Mouse (Mus musculus) liver, embryonic 14.5 days (tissue): ENCODE data around the gene Slc37a1. TPM values are rescaled to one million over a fixed set of nuclear protein-coding genes. Genes with fewer than 3 reads are reported as not detected.
A peak's percentile ranks its signal among the peaks of the same experiment; 100 is the strongest.

Experiments used
- ATAC-seq: fragments of 200-750 bp; cut with Nextera tagmentation; 2 replicates; pipeline ENCODE4 v1.8.0; 2017; ENCODE audit warnings: moderate number of reproducible peaks, mild to moderate bottlenecking, moderate library complexity; ENCODE audit not compliant: insufficient read depth
- DNase-seq, 3 experiments: peaks; one replicate each; pipeline ENCODE4 v3.0.0-alpha.2; 2012 to 2013; ENCODE audit warnings: low read depth in 3 of 3, low spot score in 3 of 3
- H3K27ac ChIP-seq: fragments of 300-500 bp; sonication (generic); 2 replicates; pipeline ENCODE4 v1.5.1; 2014; ENCODE audit warnings: moderate library complexity, mild to moderate bottlenecking, control low read depth, inconsistent platforms
- H3K27me3 ChIP-seq: fragments of 300-500 bp; sonication (generic); 2 replicates; pipeline ENCODE4 v1.6.1; 2014; ENCODE audit warnings: mild to moderate bottlenecking, low read length, moderate library complexity; ENCODE audit not compliant: control insufficient read depth, insufficient read depth
- H3K36me3 ChIP-seq: fragments of 300-500 bp; sonication (generic); replicated peaks from 2 replicates; pipeline ENCODE4 v1.6.1; 2014; ENCODE audit warnings: low read depth; ENCODE audit not compliant: control insufficient read depth, insufficient read depth
- H3K4me1 ChIP-seq, 2 experiments: fragments of 200-500 bp in 1 of 2; fragments of 300-500 bp in 1 of 2; sonication (generic) in 1 of 2; replicated peaks; 2 replicates each; pipeline ENCODE4 v1.6.1; 2012 to 2014; ENCODE audit warnings: antibody characterized with exemption in 1 of 2, inconsistent platforms in 1 of 2, low read length in 1 of 2; ENCODE audit not compliant: control insufficient read depth in 2 of 2, insufficient read depth in 2 of 2
- H3K4me2 ChIP-seq: fragments of 300-500 bp; sonication (generic); 2 replicates; pipeline ENCODE4 v1.6.1; 2014; ENCODE audit warnings: low read depth, mild to moderate bottlenecking, control low read depth, moderate library complexity
- H3K4me3 ChIP-seq, 2 experiments: fragments of 200-500 bp in 1 of 2; fragments of 300-500 bp in 1 of 2; sonication (generic) in 1 of 2; 2 replicates each; pipeline ENCODE4 v1.5.1; 2012 to 2014; ENCODE audit warnings: low read depth in 2 of 2, low read length in 2 of 2, mild to moderate bottlenecking in 2 of 2, control low read depth in 1 of 2, inconsistent platforms in 1 of 2, moderate library complexity in 1 of 2; ENCODE audit not compliant: insufficient read depth in 1 of 2
- H3K9ac ChIP-seq: fragments of 300-500 bp; sonication (generic); replicated peaks from 2 replicates; pipeline ENCODE4 v1.6.1; 2014; ENCODE audit warnings: mild to moderate bottlenecking, control low read depth, moderate library complexity
- H3K9me3 ChIP-seq: fragments of 300-500 bp; sonication (generic); 2 replicates; pipeline ENCODE4 v1.6.1; 2016; ENCODE audit warnings: low read length, mixed read lengths; ENCODE audit not compliant: control insufficient read depth
- CTCF ChIP-seq: IDR thresholded peaks from 2 replicates; pipeline ENCODE4 v1.5.1; 2016; ENCODE audit warnings: antibody characterized with exemption, low read depth, control low read depth
- EP300 ChIP-seq: IDR thresholded peaks from 2 replicates; pipeline ENCODE4 v1.6.1; 2016; ENCODE audit warnings: antibody characterized with exemption, low read depth
- WGBS: fragments of 180-500 bp; shearing (Covaris S2); extraction: QIAGEN DNeasy Blood & Tissue Kit; methylation state at CpG from one replicate; pipeline ENCODE4 v1.1.7; 2014; ENCODE audit not compliant: insufficient replicate concordance; 5-methylcytosine and 5-hydroxymethylcytosine counted together
- polyA plus RNA-seq, 2 experiments: library from polyadenylated mRNA; depleted of rRNA in 1 of 2; stranded (reverse) in 1 of 2; unstranded in 1 of 2; fragments of >200 nt; fragmentation: Nextera tagmentation in 1 of 2; extraction: Ambion mirVana in 1 of 2; gene quantifications; 2 replicates each; pipeline versions ENCODE4 v1.2.1 to v1.2.3; 2012 to 2014

Slc37a1 gene
- polyA plus RNA-seq, 2 experiments = 1.2 to 1.9 TPM

GRCm38 (mm10) chr17:31315046-31315792 lies 28.6 kb downstream of the Slc37a1 start:
- no peaks in the 10 kb centered on the region for H3K27me3 ChIP-seq
- DNase-seq (no peak), ATAC-seq (no peak)
- WGBS = 61% methylated on average over 13 of the region's 13 CpGs
- TF ChIP-seq CTCF (no peak), EP300 (no peak)
- H3K4me1 ChIP-seq = no peaks in the 10 kb centered on the region
- no peaks in the 10 kb centered on the region for H3K9me3 ChIP-seq
- H3K4me3 ChIP-seq = no peak overlapping the region
- no peak overlapping the region for H3K4me2 ChIP-seq
- H3K36me3 ChIP-seq = no peaks in the 10 kb centered on the region
- no peak overlapping the region for H3K9ac ChIP-seq
- no peak overlapping the region for H3K27ac ChIP-seq

- no peaks in the 10 kb centered on the region for H3K4me1 ChIP-seq
- H3K27ac ChIP-seq = no peak overlapping the region
- DNase-seq (no peak), ATAC-seq (no peak)
- no peak overlapping the region for H3K9ac ChIP-seq
- H3K4me3 ChIP-seq = no peak overlapping the region
- H3K36me3 ChIP-seq = no peaks in the 10 kb centered on the region
- 71% methylated on average over 6 of the region's 6 CpGs for WGBS
- H3K4me2 ChIP-seq = no peak overlapping the region
- TF ChIP-seq CTCF (no peak), EP300 (no peak)
- H3K27me3 ChIP-seq = no peaks in the 10 kb centered on the region
- no peaks in the 10 kb centered on the region for H3K9me3 ChIP-seq
Measured at GRCm38 (mm10) chr17:31315993-31316392, 29.4 kb downstream of the Slc37a1 start.

GRCm38 (mm10) chr17:31316998-31317397 lies 30.4 kb downstream of the Slc37a1 start:
- H3K4me2 ChIP-seq = no peak overlapping the region
- no peaks in the 10 kb centered on the region for H3K9me3 ChIP-seq
- no peaks in the 10 kb centered on the region for H3K36me3 ChIP-seq
- no peaks in the 10 kb centered on the region for H3K27me3 ChIP-seq
- no peak for DNase-seq
- H3K4me1 ChIP-seq = no peaks in the 10 kb centered on the region
- H3K9ac ChIP-seq = no peak overlapping the region
- TF ChIP-seq CTCF (no peak), EP300 (no peak)
- WGBS = 41% methylated on average over 3 of the region's 3 CpGs
- ATAC-seq = no peak
- H3K4me3 ChIP-seq = no peak overlapping the region
- no peak overlapping the region for H3K27ac ChIP-seq

- DNase-seq (no peak), ATAC-seq (no peak)
- peak; percentile 48 for TF ChIP-seq CTCF
- TF ChIP-seq EP300 = no peak
- no peak overlapping the region for H3K4me3 ChIP-seq
- no peak overlapping the region for H3K4me2 ChIP-seq
- H3K9ac ChIP-seq = no peak overlapping the region
- no peaks in the 10 kb centered on the region for H3K36me3 ChIP-seq
- 65% methylated on average over 22 of the region's 22 CpGs for WGBS
- H3K27ac ChIP-seq = no peak overlapping the region
- H3K9me3 ChIP-seq = no peaks in the 10 kb centered on the region
- H3K27me3 ChIP-seq = no peaks in the 10 kb centered on the region
- no peaks in the 10 kb centered on the region for H3K4me1 ChIP-seq
Measured at GRCm38 (mm10) chr17:31317521-31318272, 31.1 kb downstream of the Slc37a1 start.
